Mouse (Mus musculus) gastrocnemius, adult 18-20 months (tissue): ENCODE results near the gene Tmem59. TPM values are rescaled to one million over a fixed set of nuclear protein-coding genes. Genes with fewer than 3 reads are reported as not detected.

ENCODE experiments used
- DNase-seq: peaks from one replicate; pipeline ENCODE4 v3.0.0; 2021; ENCODE audit warnings: low spot score
- total RNA-seq, 2 experiments: library from RNA; stranded (reverse); gene quantifications; 2 replicates each; pipeline ENCODE4 v1.2.3; 2021

Tmem59 gene
- total RNA-seq, 2 experiments from 2014 or later, result 74.4 to 89.6 TPM

DNA sequence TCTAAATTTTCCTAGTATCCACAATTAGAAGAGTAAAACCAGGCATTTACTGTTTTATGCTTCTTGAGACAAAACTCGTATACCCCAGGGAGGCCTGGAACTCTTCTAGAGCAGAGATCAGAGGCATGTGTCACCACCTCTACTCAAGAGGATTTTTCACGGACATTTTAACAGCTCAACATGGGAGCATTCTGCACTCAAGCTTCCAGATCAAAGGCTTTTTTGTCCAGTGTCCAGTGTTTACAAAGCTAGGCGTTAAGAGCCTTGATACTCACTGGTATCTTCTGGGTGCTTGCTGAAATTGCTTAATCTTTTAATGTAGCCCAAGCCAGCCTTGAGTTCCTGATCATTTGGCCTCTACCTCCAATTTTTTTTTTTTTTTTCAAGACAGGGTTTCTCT lies 54.0 kb downstream of the Tmem59 start:
- DNase-seq, result no peak

DNA sequence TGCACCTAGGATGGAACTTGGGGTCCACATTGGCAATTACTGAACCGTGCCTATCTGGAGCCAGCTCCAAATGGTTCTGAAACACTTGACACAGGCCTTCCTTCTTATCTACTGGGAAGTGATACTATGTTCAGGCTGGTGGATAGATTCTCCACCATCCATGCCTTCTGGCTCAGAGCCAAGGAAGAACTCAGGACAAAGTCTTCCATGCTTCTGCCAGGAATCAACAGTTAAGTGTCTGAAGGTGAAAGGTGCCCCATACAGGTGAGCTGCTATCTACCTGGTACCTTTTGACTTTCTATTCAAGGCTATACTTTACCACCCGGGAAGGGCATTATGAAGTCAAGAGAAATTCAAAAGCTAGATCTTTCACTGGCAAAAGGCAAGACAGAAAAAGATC lies 60.1 kb downstream of the Tmem59 start:
- no peak for DNase-seq

DNA sequence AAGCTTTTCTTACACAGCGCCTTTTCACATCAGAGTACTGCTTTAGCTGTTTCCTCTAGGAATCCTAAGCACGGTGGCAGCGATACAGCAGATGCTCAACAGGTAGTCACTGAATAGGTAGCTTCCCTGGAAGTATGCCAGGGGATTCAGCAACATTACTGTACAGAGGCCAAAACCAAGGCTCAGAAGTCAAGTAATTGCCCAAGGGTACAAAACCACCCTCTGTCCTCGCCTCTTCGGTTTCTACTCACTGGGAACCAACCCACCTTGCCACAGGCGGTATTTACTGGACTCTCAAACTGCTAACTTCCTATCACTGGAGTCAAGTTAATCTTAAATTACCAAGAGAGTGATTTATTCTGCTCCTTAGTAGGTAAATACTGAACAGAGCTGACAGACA lies 62.0 kb downstream of the Tmem59 start:
- no peak for DNase-seq

DNA sequence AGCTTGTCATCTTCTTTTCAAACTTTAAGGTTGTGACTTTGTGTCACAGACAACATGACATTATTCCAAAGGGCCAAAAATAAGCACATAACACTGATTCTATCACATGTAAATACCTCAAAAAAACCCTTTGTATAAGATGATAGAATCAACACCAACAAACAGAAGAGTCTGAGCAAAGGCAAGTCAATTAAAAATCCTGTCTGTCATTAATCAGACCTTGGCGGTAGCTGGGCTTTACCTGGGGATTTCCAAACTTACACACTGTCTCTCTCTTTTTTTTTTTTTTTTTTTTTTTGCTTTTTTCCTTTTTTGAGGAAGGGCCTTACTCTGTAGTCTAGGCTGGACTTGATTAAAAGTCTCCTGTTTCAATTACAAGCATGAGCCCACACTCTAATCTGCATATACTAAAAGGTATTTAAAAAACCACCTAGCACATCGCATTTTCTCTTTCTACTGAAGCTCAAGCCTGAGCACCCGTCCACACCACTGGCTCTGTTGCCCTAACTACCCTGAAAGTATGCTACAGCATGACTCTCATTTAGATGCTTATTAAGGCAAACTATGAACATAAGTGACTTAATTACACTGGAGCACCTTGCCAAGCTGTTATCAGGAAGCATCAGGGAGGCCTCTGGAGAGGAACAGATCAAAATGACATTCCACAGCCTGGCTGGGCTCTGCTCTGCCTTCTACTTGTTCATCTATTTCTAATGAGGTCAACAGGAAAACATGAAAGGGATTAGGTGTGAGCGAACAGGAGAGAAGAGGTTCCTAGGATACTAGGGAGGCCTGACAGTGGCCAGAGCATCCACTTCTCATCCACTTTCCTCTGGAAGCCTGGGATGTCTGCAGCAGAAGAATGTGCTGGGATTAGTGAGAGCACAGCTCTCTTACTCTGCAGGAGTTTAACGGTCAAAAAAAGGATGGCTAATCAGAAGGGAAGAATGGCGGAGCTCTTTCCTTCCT lies 65.5 kb downstream of the Tmem59 start:
- DNase-seq, result no peak

DNA sequence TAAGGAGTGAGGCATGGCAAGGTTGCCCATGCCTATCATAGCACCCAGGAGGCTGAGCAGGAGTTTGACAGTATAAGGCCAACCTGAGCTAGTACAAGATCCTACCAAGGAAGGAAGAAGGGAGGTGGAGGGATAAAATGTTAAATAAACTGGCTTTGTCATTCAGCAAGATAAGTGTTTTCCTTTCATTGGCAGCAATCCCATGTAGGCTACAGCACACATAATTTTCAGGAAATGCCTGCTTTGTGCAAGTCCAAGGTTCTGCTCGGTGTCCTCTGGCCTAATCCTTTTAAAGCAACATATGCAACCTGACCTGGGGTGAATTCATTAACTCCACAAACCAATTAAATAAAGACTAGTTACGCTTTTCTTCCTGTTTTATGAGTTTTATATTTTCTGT lies 67.2 kb downstream of the Tmem59 start:
- DNase-seq, result no peak

DNA sequence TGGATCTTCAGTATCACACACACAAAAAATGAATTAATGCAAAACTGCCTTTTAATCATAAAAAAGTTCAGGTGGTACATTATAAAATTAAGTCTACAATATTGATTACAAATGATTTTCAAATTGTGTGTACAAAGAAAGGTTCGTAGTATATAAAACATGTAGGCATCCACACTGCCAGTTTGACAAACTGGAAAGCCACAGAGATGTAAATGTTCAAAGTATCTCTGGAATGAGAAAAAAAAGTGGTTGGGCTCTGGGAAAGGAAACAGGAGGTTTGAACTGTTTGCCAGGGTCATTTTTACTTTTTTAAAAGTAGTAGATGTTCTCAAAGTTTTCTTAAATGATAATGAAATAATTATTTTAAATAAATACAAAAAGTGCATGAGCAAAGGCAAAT lies 67.8 kb downstream of the Tmem59 start:
- DNase-seq, result no peak

DNA sequence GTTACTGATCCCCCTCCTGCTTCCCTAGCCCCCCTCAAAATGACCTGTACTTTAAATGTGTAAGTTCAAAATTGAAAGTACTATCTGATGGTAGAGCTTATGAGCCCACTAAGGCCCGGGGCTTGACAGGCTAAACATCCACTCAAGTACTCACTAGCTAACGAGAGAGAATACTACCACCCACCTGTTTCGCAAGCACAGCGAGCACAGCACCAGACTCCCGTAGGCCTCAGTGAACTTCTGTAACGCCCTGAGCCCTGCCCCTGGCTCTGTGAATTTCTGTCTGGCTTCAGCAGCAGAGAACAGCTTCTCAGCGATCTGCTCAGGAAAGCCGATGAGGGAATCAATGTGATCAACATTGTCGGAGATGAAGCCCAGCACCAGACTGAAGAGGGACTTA lies 68.9 kb downstream of the Tmem59 start:
- no peak for DNase-seq

DNA sequence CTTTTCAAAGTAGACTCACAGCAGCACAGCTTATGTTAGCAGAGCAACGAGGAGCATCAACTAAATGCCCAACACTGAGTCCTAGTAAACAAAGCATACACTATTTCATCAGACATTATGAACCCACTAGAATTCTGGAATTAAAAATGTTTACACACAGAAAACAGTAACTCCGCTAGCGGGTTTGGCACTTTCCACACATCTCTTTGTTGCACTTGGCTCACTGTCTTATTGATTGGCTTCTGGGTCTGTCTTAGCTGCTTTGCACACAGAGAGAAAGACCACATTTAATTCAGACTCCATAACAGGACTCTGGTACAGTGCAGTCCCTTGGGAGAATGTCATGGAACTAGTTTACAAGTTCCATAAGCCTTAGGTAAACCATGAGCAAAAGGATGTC lies 69.9 kb downstream of the Tmem59 start:
- DNase-seq, result no peak

DNA sequence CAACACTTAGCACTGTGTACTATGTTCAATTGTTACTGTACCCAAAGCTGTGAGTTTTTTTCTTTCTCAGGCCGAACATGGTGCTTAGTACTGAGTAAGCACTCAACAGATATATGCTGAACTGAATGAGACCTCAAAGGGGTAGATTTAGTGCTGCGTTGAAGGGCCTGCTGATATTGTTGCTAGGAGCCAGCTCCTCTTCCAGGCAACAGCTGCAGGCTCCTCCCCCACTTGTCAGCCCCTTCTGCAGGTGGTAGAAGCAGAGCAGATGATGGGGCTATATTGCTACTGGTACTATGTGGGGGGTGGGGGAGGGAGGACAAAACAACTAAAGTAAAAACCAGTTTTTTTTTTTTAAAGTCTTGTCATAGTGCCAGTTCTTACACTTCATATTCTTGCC lies 71.3 kb downstream of the Tmem59 start:
- DNase-seq, result no peak

DNA sequence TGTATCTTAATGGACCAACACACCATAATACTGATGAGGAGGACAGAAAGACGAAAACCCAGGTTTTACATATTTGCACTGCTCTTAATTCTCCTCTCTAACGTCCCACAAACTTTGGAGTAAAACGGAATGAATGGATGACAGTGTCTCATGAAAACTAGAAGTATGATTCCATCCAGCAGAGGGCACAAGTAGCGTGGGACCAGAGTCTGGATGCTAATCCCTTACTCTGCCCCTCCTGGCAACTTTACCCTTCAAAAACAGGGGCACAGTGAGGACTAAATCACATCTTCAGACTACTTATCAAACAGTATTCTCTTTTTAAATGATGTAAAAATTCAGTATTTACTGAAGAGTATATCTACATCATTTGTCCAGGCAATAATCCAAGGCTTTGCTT lies 72.3 kb downstream of the Tmem59 start:
- DNase-seq, result peak; percentile 49

Other genes starting within 250 kb of the Tmem59 start
- 10 to 100 TPM; 79.4 to 83.1 TPM for gene Mrpl37, start 111.5 kb upstream of the Tmem59 start, total RNA-seq
- 10 to 100 TPM; 15.0 to 18.4 TPM for gene Cyb5rl, start 111.4 kb upstream of the Tmem59 start, total RNA-seq
- not detected for gene Cdcp2, start 81.5 kb upstream of the Tmem59 start, total RNA-seq
- 10 to 100 TPM; 10.9 to 13.0 TPM for gene Tceanc2, start 717 bp downstream of the Tmem59 start, total RNA-seq
- gene Ldlrad1, start 30.8 kb downstream of the Tmem59 start, total RNA-seq, result not detected
- gene Lrrc42, start 75.1 kb downstream of the Tmem59 start, total RNA-seq, result 1 to 10 TPM; 7.9 to 9.5 TPM
- gene Hspb11, start 75.2 kb downstream of the Tmem59 start, total RNA-seq, result 1 to 10 TPM; 9.2 to 9.7 TPM
- gene Dio1, start 128.8 kb downstream of the Tmem59 start, total RNA-seq, result not detected
- 1 to 10 TPM; 8.2 to 9.0 TPM for gene Yipf1, start 136.0 kb downstream of the Tmem59 start, total RNA-seq
- gene Ndc1, start 189.4 kb downstream of the Tmem59 start, total RNA-seq, result 1 to 10 TPM; 5.7 to 6.8 TPM